Mouse (Mus musculus): Measurements from ENCODE around the gene Gpsm1.

DNA sequence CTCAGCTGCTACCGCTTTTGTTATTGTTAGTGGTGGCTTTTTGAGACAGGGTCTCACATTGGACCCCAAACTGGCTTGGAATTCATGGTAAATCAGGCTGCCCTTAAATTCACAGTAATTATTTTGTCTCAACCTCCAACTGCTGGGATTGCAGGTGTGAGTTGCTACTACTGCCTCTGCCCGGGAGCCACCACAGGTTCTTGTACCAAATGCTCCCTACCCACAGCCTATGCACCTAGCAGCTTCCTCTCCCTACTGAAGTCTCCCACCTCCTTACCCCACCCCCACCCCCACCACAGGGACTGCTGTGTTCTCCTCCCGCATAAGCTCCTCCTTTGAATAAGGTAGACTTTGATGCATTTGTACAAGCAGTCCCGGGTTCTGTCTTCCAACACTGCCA, 40.9 kb downstream of the Gpsm1 start:
- TF ChIP-seq POLR2A (IDR thresholded peaks at IDR 0.05; ENCODE audit: control insufficient read depth in 1 of 2, insufficient read depth in 1 of 2, low read depth in 1 of 2, low read length in 2 of 2, poor library complexity in 1 of 2) (no peak), GATA1 (IDR thresholded peaks at IDR 0.05; ENCODE audit: low read depth, low read length) (no peak), ZMIZ1 (IDR thresholded peaks at IDR 0.05; ENCODE audit: low read depth, low read length) (no peak), POLR2AphosphoS2 (IDR thresholded peaks at IDR 0.05; ENCODE audit: low read length) (no peak), EP300 (IDR thresholded peaks at IDR 0.05; ENCODE audit: low read depth in 1 of 2, low read length in 2 of 2) (no peak), CTCF (IDR thresholded peaks at IDR 0.05 in 2 of 3, conservative IDR thresholded peaks at IDR 0.05 in 1 of 3; ENCODE audit: control insufficient read depth in 1 of 3, insufficient read depth in 1 of 3, low read depth in 2 of 3, low read length in 3 of 3, poor library complexity in 1 of 3, severe bottlenecking in 1 of 3) (no peak)
